Mouse (Mus musculus) monocyte, adult 5-6 weeks (primary cell): ENCODE data around the gene Pcbp2. TPM values are rescaled to one million over a fixed set of nuclear protein-coding genes. Genes with fewer than 3 reads are reported as not detected.
A peak's percentile ranks its signal among the peaks of the same experiment; 100 is the strongest.

ENCODE experiments used
- ATAC-seq: fragments of 153-309, 156-312 bp; replicated peaks from 2 replicates; pipeline ENCODE4 v1.8.0; 2017; ENCODE audit warnings: mild to moderate bottlenecking; ENCODE audit not compliant: low TSS enrichment, insufficient number of reproducible peaks, severe bottlenecking, poor library complexity, low FRiP score
- total RNA-seq: library from RNA; stranded (forward); fragments of 200-1000, 200-491, 200-594 nt; gene quantifications from 3 replicates; pipeline ENCODE4 v1.2.3, GENCODE M21; 2017

Gene Pcbp2
- total RNA-seq, 1 experiment from 2014 or later: 106 TPM

- ATAC-seq: no peak
These were observed 33.8 kb downstream of the Pcbp2 start for GRCm38 (mm10) chr15:102503924-102504782.

- ATAC-seq: no peak
These were observed 34.9 kb downstream of the Pcbp2 start for GRCm38 (mm10) chr15:102505073-102505769.

DNA sequence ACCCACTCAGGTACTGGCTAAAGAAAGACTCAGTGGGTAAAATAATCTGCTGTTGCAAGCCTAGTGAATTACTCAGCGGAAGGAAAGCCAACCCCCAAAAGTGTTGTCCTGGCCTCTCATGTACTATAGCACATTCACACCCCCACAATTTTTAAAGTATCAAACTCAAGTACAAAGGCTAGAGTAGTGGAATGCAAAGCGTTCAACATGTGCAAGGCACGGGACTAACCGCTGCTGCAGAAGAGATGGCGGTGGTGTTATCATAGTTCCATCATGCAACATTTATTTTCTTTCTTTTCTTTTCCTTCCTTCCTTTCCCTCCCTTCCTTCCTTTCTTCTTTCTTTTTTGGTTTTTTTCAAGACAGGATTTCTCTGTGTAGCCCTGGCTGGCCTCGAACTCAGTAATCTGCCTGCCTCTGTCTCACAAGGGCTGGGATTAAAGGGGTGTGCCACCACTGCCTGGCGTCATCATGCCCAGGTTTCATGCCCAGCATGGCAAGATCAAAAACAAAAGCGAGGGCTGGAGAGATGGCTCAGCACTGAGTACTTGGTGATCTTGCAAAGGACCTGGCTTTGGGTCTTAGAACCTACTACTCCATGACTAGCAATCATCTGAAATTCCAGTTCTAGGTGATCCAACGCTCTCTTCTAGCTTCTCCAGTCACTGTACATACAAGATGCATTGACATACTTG, 35.6 kb downstream of the Pcbp2 start:
- ATAC-seq: no peak

DNA sequence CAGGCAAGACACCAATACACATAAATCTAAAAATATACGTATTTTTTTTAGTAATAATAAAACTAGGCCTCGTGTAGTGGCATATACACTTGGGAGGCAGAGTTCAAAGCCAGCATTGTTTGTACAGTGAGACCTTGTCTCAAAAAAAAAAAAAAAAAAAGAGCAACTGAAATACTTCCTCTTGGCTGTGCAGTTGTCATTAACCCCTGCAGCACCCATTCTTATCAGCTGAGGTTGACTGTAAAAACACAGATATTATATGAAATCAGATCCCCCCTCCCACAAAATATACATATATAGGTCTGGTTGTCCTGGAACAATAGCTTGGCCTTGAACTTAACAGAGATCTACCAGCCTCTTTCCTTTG, 36.1 kb downstream of the Pcbp2 start:
- ATAC-seq: no peak

DNA sequence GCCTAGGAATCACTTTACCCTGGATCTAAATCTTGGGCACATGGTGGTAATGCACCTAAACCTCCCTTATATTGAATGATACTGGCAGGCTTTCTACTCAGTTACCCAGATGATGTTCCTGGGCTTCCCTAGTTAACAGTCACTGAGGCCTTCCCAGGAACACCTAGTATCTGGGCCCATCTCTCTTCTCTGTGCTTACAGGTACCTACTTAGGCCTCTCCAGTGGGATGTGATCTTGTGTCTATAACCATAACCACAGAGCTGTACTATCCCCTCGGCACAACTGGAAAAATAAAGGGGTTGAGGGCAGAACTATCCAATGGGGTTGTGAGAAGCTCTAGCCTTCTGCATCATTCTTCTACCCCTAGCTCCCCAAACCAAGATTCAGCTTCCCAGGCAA, 36.5 kb downstream of the Pcbp2 start:
- ATAC-seq: no peak

DNA sequence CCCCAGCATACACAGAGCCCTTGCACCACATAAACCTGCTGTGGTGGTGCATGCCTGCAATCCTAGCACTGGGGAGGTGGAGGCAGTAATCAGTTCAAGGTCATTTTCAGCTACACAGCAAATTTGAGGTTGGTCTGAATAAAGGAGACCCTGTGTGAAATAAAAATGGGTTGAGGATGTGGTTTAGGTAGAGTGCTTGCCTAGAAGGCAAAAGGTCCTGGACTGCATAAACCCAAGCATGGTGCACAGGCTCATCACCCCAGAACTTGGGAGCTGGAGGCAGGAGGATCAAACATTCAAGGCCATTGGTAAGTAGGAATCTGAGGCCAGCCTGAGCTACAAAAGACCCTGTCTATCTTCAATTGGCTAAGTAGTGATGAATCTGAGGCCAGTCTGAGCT, 37.2 kb downstream of the Pcbp2 start:
- no peak for ATAC-seq

GRCm38 (mm10) chr15:102508336-102508735, 38.0 kb downstream of the Pcbp2 start:
- no peak for ATAC-seq

DNA sequence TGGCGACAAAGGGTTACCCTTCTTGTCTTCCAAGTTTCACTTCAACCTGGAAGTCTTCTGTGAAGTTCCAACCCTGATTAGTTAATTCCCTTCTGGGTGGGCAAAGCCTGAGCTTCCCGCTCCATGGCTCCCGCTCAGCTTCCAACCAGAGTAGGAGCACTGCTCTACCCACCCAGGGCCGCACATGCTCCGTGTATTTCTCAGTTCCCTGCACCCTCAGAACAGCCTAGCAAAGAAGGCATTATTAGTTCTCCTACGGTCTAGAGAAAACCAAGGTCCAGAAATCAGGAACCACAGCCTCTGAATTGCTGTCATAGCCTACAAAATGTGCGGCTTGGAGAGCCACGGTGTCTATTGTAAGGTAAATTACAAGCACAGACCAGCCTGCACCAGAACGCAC, 39.8 kb downstream of the Pcbp2 start:
- ATAC-seq: no peak

GRCm38 (mm10) chr15:102510590-102511284, 40.4 kb downstream of the Pcbp2 start:
- ATAC-seq: peak; percentile 78

- no peak for ATAC-seq
These were observed 41.0 kb downstream of the Pcbp2 start for GRCm38 (mm10) chr15:102511285-102511833.

- ATAC-seq: no peak
These were observed 41.7 kb downstream of the Pcbp2 start for GRCm38 (mm10) chr15:102512010-102512409.

DNA sequence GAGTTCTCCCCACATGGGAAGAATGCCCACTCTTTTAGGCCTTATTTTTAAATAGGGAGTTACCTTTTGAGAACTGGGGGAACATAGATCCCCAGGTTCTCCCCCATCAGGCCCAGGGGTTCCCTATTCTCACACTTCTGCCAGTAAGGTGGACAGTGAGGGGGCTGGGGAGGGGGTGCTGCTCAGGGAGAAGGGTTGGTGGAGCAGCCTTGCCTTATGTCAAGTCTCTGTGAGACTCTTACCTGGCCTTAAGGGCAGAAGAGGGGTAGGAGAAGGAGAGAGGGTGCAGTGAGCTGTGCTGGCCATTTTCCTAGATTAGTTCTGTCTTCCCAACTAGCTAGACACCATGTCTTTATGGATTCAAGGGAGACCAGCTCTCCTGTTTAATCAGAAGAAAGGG, 42.1 kb downstream of the Pcbp2 start:
- ATAC-seq: no peak

DNA sequence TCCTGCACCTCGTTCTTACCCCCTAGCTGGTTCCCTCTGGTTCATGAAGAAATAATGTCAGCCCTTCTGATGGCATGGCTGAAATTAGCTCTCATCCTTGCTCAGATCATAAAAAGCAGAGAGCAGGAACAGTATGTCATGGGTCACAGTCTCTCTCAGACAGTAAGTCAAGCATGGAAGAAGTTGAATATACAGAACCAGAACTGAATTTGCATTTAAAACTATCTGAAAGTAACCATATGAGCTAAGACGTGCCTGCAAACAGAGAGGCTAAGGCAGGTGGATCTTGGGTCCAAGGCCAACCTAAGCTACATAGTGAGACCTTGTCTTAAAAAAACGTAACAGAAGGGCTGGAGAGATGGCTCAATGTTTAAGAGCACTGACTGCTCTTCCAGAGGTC, 42.7 kb downstream of the Pcbp2 start:
- no peak for ATAC-seq

GRCm38 (mm10) chr15:102515261-102515660, 44.9 kb downstream of the Pcbp2 start:
- no peak for ATAC-seq

GRCm38 (mm10) chr15:102515791-102516190, 45.5 kb downstream of the Pcbp2 start:
- no peak for ATAC-seq

DNA sequence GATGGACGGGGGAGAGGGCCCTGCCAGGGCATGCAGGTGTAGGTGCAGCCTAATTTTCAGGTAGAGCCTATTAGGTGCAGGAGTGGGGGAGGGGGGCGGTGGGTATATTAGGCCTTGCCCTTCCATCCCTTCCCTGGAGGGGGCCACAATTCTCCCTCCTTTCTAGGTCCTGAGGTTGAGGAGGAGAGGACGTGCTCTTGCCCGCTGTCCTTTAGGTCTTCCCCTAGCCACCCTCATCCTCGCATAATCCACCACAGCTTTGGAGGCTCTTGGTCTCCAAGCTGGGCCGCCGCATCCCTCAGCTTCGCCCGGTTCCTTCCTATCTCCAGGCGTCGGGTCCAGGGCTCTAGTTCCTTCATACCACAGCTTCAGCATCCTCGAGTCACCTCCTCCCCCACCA, 46.0 kb downstream of the Pcbp2 start:
- ATAC-seq: no peak

- no peak for ATAC-seq
These were observed 46.5 kb downstream of the Pcbp2 start, which contains the start of gene Map3k12 for GRCm38 (mm10) chr15:102516728-102517404. Gene Map3k12 (minus strand): TSS chr15:102517064.

DNA sequence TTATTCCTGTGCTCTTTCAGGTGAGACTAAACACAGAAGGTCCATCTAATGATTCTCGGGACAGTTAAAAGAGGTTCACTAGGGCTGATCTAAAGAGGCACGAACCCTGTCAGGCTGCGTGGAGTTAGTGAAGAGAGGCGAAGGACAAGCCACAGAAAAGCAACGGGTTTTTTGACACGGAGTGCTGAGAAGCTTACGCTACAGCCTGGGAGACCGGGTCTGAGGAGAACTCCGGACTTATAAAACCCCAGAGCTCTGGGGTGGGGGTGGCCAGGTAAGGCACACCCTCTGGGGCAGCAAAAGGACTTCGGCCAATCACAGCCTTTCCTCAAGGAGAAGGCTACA, 47.3 kb downstream of the Pcbp2 start:
- no peak for ATAC-seq
